Mouse (Mus musculus): ENCODE measurements around the gene Cyb561d2. TPM values are rescaled to one million over a fixed set of nuclear protein-coding genes. Genes with fewer than 3 reads are reported as not detected.

The Cyb561d2 gene
- 1 to 10 TPM; 8.4 to 9.2 TPM for total RNA-seq (2023)

GRCm38 (mm10) chr9:107541474-107542351 lies at the start of gene Cyb561d2, which contains the start of gene Nprl2:
TSS of gene Cyb561d2 (minus strand) at chr9:107542193.
TSS of gene Nprl2 (plus strand) at chr9:107542226.

GRCm38 (mm10) chr9:107586974-107587832 lies 45.2 kb upstream of the Cyb561d2 start, which contains the start of gene Ifrd2:
TSS of gene Ifrd2 (plus strand) at chr9:107587642.

GRCm38 (mm10) chr9:107580501-107581317 lies 38.7 kb upstream of the Cyb561d2 start, which contains the start of gene Hyal3:
TSS of gene Hyal3 (plus strand) at chr9:107580818.

GRCm38 (mm10) chr9:107578587-107578986 lies 36.6 kb upstream of the Cyb561d2 start, which contains the start of gene Naa80:
TSS of gene Naa80 (plus strand) at chr9:107578887.

GRCm38 (mm10) chr9:107576357-107577107 lies 34.5 kb upstream of the Cyb561d2 start, which contains the start of gene Hyal1:
TSS of gene Hyal1 (plus strand) at chr9:107576927.

GRCm38 (mm10) chr9:107567702-107568319 lies 25.8 kb upstream of the Cyb561d2 start, which contains the start of gene Hyal2:
TSS of gene Hyal2 (plus strand) at chr9:107567945.

GRCm38 (mm10) chr9:107563029-107563581 lies 21.1 kb upstream of the Cyb561d2 start, which contains the start of gene Tusc2:
TSS of gene Tusc2 (plus strand) at chr9:107563255.

GRCm38 (mm10) chr9:107551117-107551889 lies 9.3 kb upstream of the Cyb561d2 start, which contains the start of gene Rassf1:
TSS of gene Rassf1 (plus strand) at chr9:107551555.

GRCm38 (mm10) chr9:107547026-107547425 lies 5.0 kb upstream of the Cyb561d2 start, which contains the start of gene Zmynd10:
TSS of gene Zmynd10 (plus strand) at chr9:107547298.

GRCm38 (mm10) chr9:107533791-107534407 lies 8.1 kb downstream of the Cyb561d2 start, which contains the start of gene Tmem115:
TSS of gene Tmem115 (plus strand) at chr9:107533945.

Other genes with a start within 250 kb of the Cyb561d2 start
- 1 to 10 TPM in 1 of 2 experiments, under 1 TPM in 1; 0.18 to 1.4 TPM for gene Cish, start 246.2 kb downstream of the Cyb561d2 start, total RNA-seq (2023)
- 1 to 10 TPM; 3.8 to 8.3 TPM for gene Hemk1, start 203.8 kb downstream of the Cyb561d2 start, total RNA-seq (2023)
- gene 6430571L13Rik, start 201.6 kb downstream of the Cyb561d2 start, total RNA-seq (2023): not detected
- not detected for gene Cacna2d2, start 142.6 kb downstream of the Cyb561d2 start, total RNA-seq (2023)
- gene Tmem115, start 8.2 kb downstream of the Cyb561d2 start, total RNA-seq (2023): 10 to 100 TPM; 22.2 to 24.0 TPM
- 10 to 100 TPM; 12.0 to 15.1 TPM for gene Nprl2, start within 50 bp of the Cyb561d2 start, total RNA-seq (2023)
- not detected for gene Zmynd10, start 5.1 kb upstream of the Cyb561d2 start, total RNA-seq (2023)
- gene Rassf1, start 9.4 kb upstream of the Cyb561d2 start, total RNA-seq (2023): 100 to 1,000 TPM; 122 to 127 TPM
- gene Tusc2, start 21.1 kb upstream of the Cyb561d2 start, total RNA-seq (2023): 10 to 100 TPM; 16.1 to 17.9 TPM
- 1 to 10 TPM; 3.8 to 6.2 TPM for gene Hyal2, start 25.8 kb upstream of the Cyb561d2 start, total RNA-seq (2023)
- gene Hyal1, start 34.7 kb upstream of the Cyb561d2 start, total RNA-seq (2023): 1 to 10 TPM; 2.4 to 3.7 TPM
- 10 to 100 TPM; 10.3 to 14.2 TPM for gene Naa80, start 36.7 kb upstream of the Cyb561d2 start, total RNA-seq (2023)
- 1 to 10 TPM in 1 of 2 experiments, under 1 TPM in 1; 0.50 to 1.4 TPM for gene Hyal3, start 38.6 kb upstream of the Cyb561d2 start, total RNA-seq (2023)
- gene Ifrd2, start 45.4 kb upstream of the Cyb561d2 start, total RNA-seq (2023): 10 to 100 TPM; 14.7 to 15.1 TPM
- not detected for gene Sema3b, start 67.0 kb upstream of the Cyb561d2 start, total RNA-seq (2023)
- gene Gnai2, start 93.2 kb upstream of the Cyb561d2 start, total RNA-seq (2023): 100 to 1,000 TPM; 852 to 878 TPM
- gene Slc38a3, start 127.3 kb upstream of the Cyb561d2 start, total RNA-seq (2023): not detected
- gene Gnat1, start 137.5 kb upstream of the Cyb561d2 start, total RNA-seq (2023): not detected
- not detected for gene Sema3f, start 168.3 kb upstream of the Cyb561d2 start, total RNA-seq (2023)
- gene Rbm5, start 228.8 kb upstream of the Cyb561d2 start, total RNA-seq (2023): 100 to 1,000 TPM; 190 to 208 TPM